Mouse (Mus musculus) bone marrow, adult 2 months (tissue): ENCODE data around the gene Tldc2.

ENCODE experiments used
- CTCF ChIP-seq: fragments of 200-500 bp; IDR thresholded peaks from 2 replicates; pipeline ENCODE4 v1.5.1; 2011; ENCODE audit warnings: low read length, control low read depth; ENCODE audit not compliant: control insufficient read depth, insufficient read depth
- POLR2A ChIP-seq: fragments of 200-500 bp; IDR thresholded peaks from 2 replicates; pipeline ENCODE4 v1.6.1; 2011; ENCODE audit warnings: low read depth, mild to moderate bottlenecking, control low read depth, low read length, borderline replicate concordance; ENCODE audit not compliant: control insufficient read depth

GRCm38 (mm10) chr2:157079701-157080180, 7.1 kb upstream of the Tldc2 start:
- TF ChIP-seq CTCF: no peak
- TF ChIP-seq POLR2A: no peak
